Mouse (Mus musculus): Measurements from ENCODE around the gene Rpl5.
"Not testable (repeated sequence)": the region's sequence is repeated elsewhere in the genome, so short reads cannot be mapped to it uniquely, and the experiment has no call there.

Gene Rpl5

GRCm38 (mm10) chr5:107896265-107896664 lies 4.0 kb upstream of the Rpl5 start:
- no peak for DNase-seq (ENCODE audit: low read depth, low spot score)

GRCm38 (mm10) chr5:107901014-107901615 lies 813 bp downstream of the Rpl5 start:
- DNase-seq (ENCODE audit: low read depth, low spot score): peak; percentile 74

GRCm38 (mm10) chr5:107904325-107904724 lies 4.0 kb downstream of the Rpl5 start:
- DNase-seq (ENCODE audit: low read depth, low spot score): no peak

GRCm38 (mm10) chr5:107908514-107909110 lies 8.3 kb downstream of the Rpl5 start:
- no peak for DNase-seq (ENCODE audit: low read depth, low spot score)

GRCm38 (mm10) chr5:107909668-107910067 lies 9.4 kb downstream of the Rpl5 start:
- no peak for DNase-seq (ENCODE audit: low read depth, low spot score)

- no peak for DNase-seq (ENCODE audit: low read depth, low spot score)
Observed at GRCm38 (mm10) chr5:107910084-107910616, 9.8 kb downstream of the Rpl5 start.

- DNase-seq (ENCODE audit: low read depth, low spot score): no peak
Observed at GRCm38 (mm10) chr5:107911012-107911411, 10.7 kb downstream of the Rpl5 start.

GRCm38 (mm10) chr5:107915280-107915679 lies 15.0 kb downstream of the Rpl5 start:
- no peak for DNase-seq (ENCODE audit: low read depth, low spot score)

- peak; percentile 83 for DNase-seq (ENCODE audit: low read depth, low spot score)
Observed at GRCm38 (mm10) chr5:107921400-107922252, 21.3 kb downstream of the Rpl5 start.

- DNase-seq (ENCODE audit: low read depth, low spot score): no peak
Observed at GRCm38 (mm10) chr5:107922836-107923235, 22.5 kb downstream of the Rpl5 start.

GRCm38 (mm10) chr5:107924564-107924963 lies 24.3 kb downstream of the Rpl5 start:
- DNase-seq (ENCODE audit: low read depth, low spot score): no peak

GRCm38 (mm10) chr5:107926550-107927249 lies 26.4 kb downstream of the Rpl5 start:
- peak; percentile 84 for DNase-seq (ENCODE audit: low read depth, low spot score)

GRCm38 (mm10) chr5:107932556-107932955 lies 32.3 kb downstream of the Rpl5 start:
- DNase-seq (ENCODE audit: low read depth, low spot score): peak; percentile 65

- DNase-seq (ENCODE audit: low read depth, low spot score): no peak
Observed at GRCm38 (mm10) chr5:107933202-107933974, 33.1 kb downstream of the Rpl5 start.

- no peak for DNase-seq (ENCODE audit: low read depth, low spot score)
Observed at GRCm38 (mm10) chr5:107934770-107935543, 34.7 kb downstream of the Rpl5 start.

GRCm38 (mm10) chr5:107936625-107937389 lies 36.5 kb downstream of the Rpl5 start:
- no peak for DNase-seq (ENCODE audit: low read depth, low spot score)

GRCm38 (mm10) chr5:107938483-107938882 lies 38.2 kb downstream of the Rpl5 start:
- DNase-seq (ENCODE audit: low read depth, low spot score): not testable (repeated sequence)

- DNase-seq (ENCODE audit: low read depth, low spot score): no peak
Observed at GRCm38 (mm10) chr5:107938886-107939285, 38.6 kb downstream of the Rpl5 start.

- DNase-seq (ENCODE audit: low read depth, low spot score): no peak
Observed at GRCm38 (mm10) chr5:107939701-107940100, 39.4 kb downstream of the Rpl5 start.
